Mouse (Mus musculus): Measurements from ENCODE around the gene Dusp5. TPM values are rescaled to one million over a fixed set of nuclear protein-coding genes. Genes with fewer than 3 reads are reported as not detected.

Dusp5 gene
- polyA plus RNA-seq, 1 experiment, result 10.9 TPM

DNA sequence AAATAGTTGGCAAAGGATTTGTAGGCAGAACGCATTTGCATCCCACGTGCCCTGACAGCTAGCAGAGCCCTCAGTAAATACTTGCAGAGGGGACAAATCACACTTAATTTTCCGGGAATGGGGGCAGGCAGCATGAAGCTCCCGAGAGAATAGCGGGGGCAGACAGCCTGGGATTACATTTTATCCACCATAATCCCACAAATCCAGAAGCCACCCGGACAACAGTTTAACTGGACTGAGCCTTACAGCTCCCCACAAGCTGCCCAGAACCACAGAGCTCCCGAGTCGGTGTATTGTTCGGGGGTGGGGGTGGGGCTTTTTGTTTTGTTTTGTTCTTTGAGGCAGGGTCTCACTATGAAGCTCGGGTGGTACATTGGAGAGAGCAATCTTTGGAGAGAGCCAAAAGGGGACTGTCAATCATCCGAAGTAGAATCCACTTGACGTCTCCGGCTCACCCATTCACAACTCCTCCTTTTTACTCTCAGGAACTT, 733 bp upstream of the Dusp5 start:
- 18% methylated on average over 13 of the region's 13 CpGs for WGBS
- Histone ChIP-seq H3K36me3 (ENCODE audit: control insufficient read depth, insufficient read depth, low read length) (no peaks in the 10 kb centered on the region), H3K4me1 (ENCODE audit: control insufficient read depth, insufficient read depth, insufficient read length) (peaks cover 6% of the 10 kb centered on the region), H3K27me3 (ENCODE audit: control insufficient read depth, insufficient read depth, low read length) (no peaks in the 10 kb centered on the region), H3K4me3 (ENCODE audit: extremely low read depth, insufficient read depth, insufficient read length) (peak overlapping the region; percentile 76), H3K27ac (ENCODE audit: insufficient read depth, low read length) (peak overlapping the region; percentile 81; the same call in 1 of the 2 replicates)
- no peak for TF ChIP-seq CTCF (IDR thresholded peaks at IDR 0.05; ENCODE audit: extremely low read depth, insufficient read depth, insufficient read length, insufficient replicate concordance)
- TF ChIP-seq POLR2A (IDR thresholded peaks at IDR 0.05; ENCODE audit: low read depth, low read length), result no peak
- no peak for DNase-seq (ENCODE audit: low read depth in 1 of 2, low spot score in 2 of 2)

- H3K4me1 ChIP-seq (ENCODE audit: control insufficient read depth, insufficient read depth, insufficient read length), result peaks cover 6% of the 10 kb centered on the region
- 2% methylated on average over 33 of the region's 36 CpGs for WGBS
- no peak for DNase-seq (ENCODE audit: low read depth in 1 of 2, low spot score in 2 of 2)
Measured at GRCm38 (mm10) chr19:53529455-53529704, 471 bp downstream of the Dusp5 start.

DNA sequence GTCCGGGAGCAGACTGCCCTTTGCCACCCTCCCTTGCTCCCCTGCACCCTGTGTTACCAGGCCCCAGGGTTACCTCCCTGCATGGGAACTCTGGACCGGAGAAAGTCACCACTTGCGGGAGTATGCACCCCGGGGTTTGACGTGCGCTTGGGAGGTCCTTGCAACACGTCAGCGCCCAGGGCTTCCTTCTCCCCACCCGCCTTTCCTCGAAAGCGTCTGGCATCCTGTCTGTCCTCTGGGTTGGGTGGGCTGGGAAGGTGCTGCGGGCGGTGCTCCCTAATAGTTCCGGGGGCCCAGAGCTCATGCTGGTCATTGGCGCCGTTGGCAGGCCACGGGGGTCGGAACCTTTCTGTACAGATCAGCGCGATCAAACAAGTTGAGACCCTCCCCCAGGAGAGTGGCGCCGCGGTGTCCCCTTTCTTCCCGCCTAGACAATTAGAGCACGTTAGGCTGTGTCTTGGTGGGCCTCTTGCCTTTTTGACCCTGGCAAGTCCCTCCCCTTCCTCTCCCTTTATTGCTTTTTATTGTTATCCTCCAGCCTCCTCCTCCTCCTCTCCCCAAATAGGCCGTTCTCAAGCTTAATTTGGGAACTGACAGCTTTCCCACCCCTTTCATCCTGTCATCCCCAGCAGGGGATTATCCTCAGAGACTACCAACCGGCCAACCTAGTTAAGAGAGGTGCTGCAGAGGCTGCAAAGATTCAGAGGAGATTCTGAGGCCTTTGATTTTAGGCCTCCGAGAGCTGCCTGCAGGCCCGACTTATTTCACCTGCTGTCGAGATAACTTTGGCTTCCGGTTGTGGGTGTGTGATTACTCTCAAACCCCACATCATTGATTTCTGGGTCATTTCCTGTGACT, 1.0 kb downstream of the Dusp5 start:
- peaks cover 9% of the 10 kb centered on the region for H3K4me1 ChIP-seq (ENCODE audit: control insufficient read depth, insufficient read depth, insufficient read length)
- H3K36me3 ChIP-seq (ENCODE audit: control insufficient read depth, insufficient read depth, low read length), result peaks cover 6% of the 10 kb centered on the region
- peak overlapping the region; percentile 75 for H3K27ac ChIP-seq (ENCODE audit: insufficient read depth, low read length)
- TF ChIP-seq CTCF (IDR thresholded peaks at IDR 0.05; ENCODE audit: extremely low read depth, insufficient read depth, insufficient read length, insufficient replicate concordance) (no peak), POLR2A (IDR thresholded peaks at IDR 0.05; ENCODE audit: low read depth, low read length) (no peak)
- DNase-seq (ENCODE audit: low read depth in 1 of 2, low spot score in 2 of 2), result peak in 1 of 2 experiments; percentile 50
- 6% methylated on average over 31 of the region's 31 CpGs for WGBS
- H3K27me3 ChIP-seq (ENCODE audit: control insufficient read depth, insufficient read depth, low read length), result no peaks in the 10 kb centered on the region
- peak overlapping the region; percentile 71 for H3K4me3 ChIP-seq (ENCODE audit: extremely low read depth, insufficient read depth, insufficient read length)

More at GRCm38 (mm10) chr19:53529455-53529704, 471 bp downstream of the Dusp5 start:
- Histone ChIP-seq H3K36me3 (ENCODE audit: control insufficient read depth, insufficient read depth, low read length) (peaks cover 4% of the 10 kb centered on the region), H3K27ac (ENCODE audit: insufficient read depth, low read length) (peak overlapping the region; percentile 75), H3K4me3 (ENCODE audit: extremely low read depth, insufficient read depth, insufficient read length) (peak overlapping the region; percentile 71), H3K27me3 (ENCODE audit: control insufficient read depth, insufficient read depth, low read length) (no peaks in the 10 kb centered on the region)
- TF ChIP-seq CTCF (IDR thresholded peaks at IDR 0.05; ENCODE audit: extremely low read depth, insufficient read depth, insufficient read length, insufficient replicate concordance) (no peak), POLR2A (IDR thresholded peaks at IDR 0.05; ENCODE audit: low read depth, low read length) (no peak)

- Histone ChIP-seq H3K36me3 (ENCODE audit: control insufficient read depth, insufficient read depth, low read length) (peaks cover 6% of the 10 kb centered on the region), H3K27me3 (ENCODE audit: control insufficient read depth, insufficient read depth, low read length) (no peaks in the 10 kb centered on the region), H3K4me1 (ENCODE audit: control insufficient read depth, insufficient read depth, insufficient read length) (peaks cover 17% of the 10 kb centered on the region), H3K27ac (ENCODE audit: insufficient read depth, low read length) (no peak overlapping the region), H3K4me3 (ENCODE audit: extremely low read depth, insufficient read depth, insufficient read length) (no peak overlapping the region)
- 77% methylated on average over 10 of the region's 10 CpGs for WGBS
- DNase-seq (ENCODE audit: low read depth in 1 of 2, low spot score in 2 of 2), result no peak
- TF ChIP-seq CTCF (IDR thresholded peaks at IDR 0.05; ENCODE audit: extremely low read depth, insufficient read depth, insufficient read length, insufficient replicate concordance) (no peak), POLR2A (IDR thresholded peaks at IDR 0.05; ENCODE audit: low read depth, low read length) (no peak)
Measured at GRCm38 (mm10) chr19:53531416-53531815, 2.5 kb downstream of the Dusp5 start.

GRCm38 (mm10) chr19:53532021-53532420, 3.1 kb downstream of the Dusp5 start:
- WGBS, result 57% methylated on average over 6 of the region's 6 CpGs
- H3K36me3 ChIP-seq (ENCODE audit: control insufficient read depth, insufficient read depth, low read length), result peaks cover 6% of the 10 kb centered on the region
- no peaks in the 10 kb centered on the region for H3K27me3 ChIP-seq (ENCODE audit: control insufficient read depth, insufficient read depth, low read length)
- H3K4me1 ChIP-seq (ENCODE audit: control insufficient read depth, insufficient read depth, insufficient read length), result peaks cover 17% of the 10 kb centered on the region
- H3K27ac ChIP-seq (ENCODE audit: insufficient read depth, low read length), result no peak overlapping the region
- H3K4me3 ChIP-seq (ENCODE audit: extremely low read depth, insufficient read depth, insufficient read length), result peak overlapping the region; percentile 3; the same call in 1 of the 2 replicates
- TF ChIP-seq POLR2A (IDR thresholded peaks at IDR 0.05; ENCODE audit: low read depth, low read length) (no peak), CTCF (IDR thresholded peaks at IDR 0.05; ENCODE audit: extremely low read depth, insufficient read depth, insufficient read length, insufficient replicate concordance) (no peak)
- no peak for DNase-seq (ENCODE audit: low read depth in 1 of 2, low spot score in 2 of 2)

DNA sequence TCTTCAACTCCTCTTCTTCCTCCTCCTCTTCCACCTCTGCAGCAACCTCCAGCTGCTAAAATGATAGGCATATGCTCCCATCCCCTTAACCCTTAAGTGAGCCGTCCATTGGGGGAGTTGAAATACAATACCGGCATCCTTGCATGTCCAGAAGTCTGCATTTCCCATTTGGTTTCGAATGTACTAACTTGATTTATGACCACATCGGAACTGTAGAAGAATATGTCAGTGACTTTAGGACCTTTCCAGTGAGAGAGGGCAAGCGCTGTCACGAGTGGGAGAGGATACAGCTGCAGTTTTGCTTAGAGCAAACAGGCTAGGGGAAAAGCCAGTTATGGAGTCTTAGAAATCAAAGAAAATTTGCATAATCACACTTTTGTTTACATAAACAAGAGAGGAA, 3.8 kb downstream of the Dusp5 start:
- no peak overlapping the region for H3K27ac ChIP-seq (ENCODE audit: insufficient read depth, low read length)
- WGBS, result 55% methylated on average over 6 of the region's 6 CpGs
- H3K4me1 ChIP-seq (ENCODE audit: control insufficient read depth, insufficient read depth, insufficient read length), result peaks cover 17% of the 10 kb centered on the region
- DNase-seq (ENCODE audit: low read depth in 1 of 2, low spot score in 2 of 2), result no peak
- peaks cover 8% of the 10 kb centered on the region for H3K36me3 ChIP-seq (ENCODE audit: control insufficient read depth, insufficient read depth, low read length)
- TF ChIP-seq POLR2A (IDR thresholded peaks at IDR 0.05; ENCODE audit: low read depth, low read length) (no peak), CTCF (IDR thresholded peaks at IDR 0.05; ENCODE audit: extremely low read depth, insufficient read depth, insufficient read length, insufficient replicate concordance) (no peak)
- H3K27me3 ChIP-seq (ENCODE audit: control insufficient read depth, insufficient read depth, low read length), result no peaks in the 10 kb centered on the region
- H3K4me3 ChIP-seq (ENCODE audit: extremely low read depth, insufficient read depth, insufficient read length), result no peak overlapping the region

GRCm38 (mm10) chr19:53533236-53533635, 4.3 kb downstream of the Dusp5 start:
- Histone ChIP-seq H3K36me3 (ENCODE audit: control insufficient read depth, insufficient read depth, low read length) (peaks cover 13% of the 10 kb centered on the region), H3K4me3 (ENCODE audit: extremely low read depth, insufficient read depth, insufficient read length) (no peak overlapping the region), H3K4me1 (ENCODE audit: control insufficient read depth, insufficient read depth, insufficient read length) (peaks cover 17% of the 10 kb centered on the region), H3K27ac (ENCODE audit: insufficient read depth, low read length) (no peak overlapping the region), H3K27me3 (ENCODE audit: control insufficient read depth, insufficient read depth, low read length) (no peaks in the 10 kb centered on the region)
- TF ChIP-seq POLR2A (IDR thresholded peaks at IDR 0.05; ENCODE audit: low read depth, low read length), result no peak
- no peak for TF ChIP-seq CTCF (IDR thresholded peaks at IDR 0.05; ENCODE audit: extremely low read depth, insufficient read depth, insufficient read length, insufficient replicate concordance)
- WGBS, result 84% methylated on average over 7 of the region's 7 CpGs
- DNase-seq (ENCODE audit: low read depth in 1 of 2, low spot score in 2 of 2), result no peak
